Mouse (Mus musculus) brain, embryonic 14.5 days (tissue): ENCODE measurements at regions not wholly inside any gene's neighbourhood (a gene's known extent, or its start where the extent isn't known, plus 50 kb on each side); places are given as distances from the start of the nearest gene placed in this dataset.
A peak's percentile ranks its signal among the peaks of the same experiment; 100 is the strongest.

Source experiments
- DNase-seq: peaks from one replicate; pipeline ENCODE4 v3.0.0-alpha.2; 2011; ENCODE audit warnings: low read depth
- CTCF ChIP-seq: fragments of 200-500 bp; IDR thresholded peaks from 2 replicates; pipeline ENCODE4 v1.5.1; 2012; ENCODE audit warnings: inconsistent platforms, mild to moderate bottlenecking, moderate library complexity, borderline replicate concordance; ENCODE audit not compliant: insufficient read depth, insufficient read length; ENCODE audit errors: extremely low read depth
- POLR2A ChIP-seq: fragments of 200-500 bp; IDR thresholded peaks from 2 replicates; pipeline ENCODE4 v1.6.1; 2012; ENCODE audit warnings: mild to moderate bottlenecking, inconsistent platforms, borderline replicate concordance; ENCODE audit not compliant: poor library complexity, insufficient read depth, insufficient read length, severe bottlenecking; ENCODE audit errors: extremely low read depth

GRCm38 (mm10) chr15:62147343-62147953 lies 1224.6 kb upstream of the A1bg start:
- no peak for TF ChIP-seq CTCF
- TF ChIP-seq POLR2A, result no peak
- DNase-seq, result peak; percentile 55

DNA sequence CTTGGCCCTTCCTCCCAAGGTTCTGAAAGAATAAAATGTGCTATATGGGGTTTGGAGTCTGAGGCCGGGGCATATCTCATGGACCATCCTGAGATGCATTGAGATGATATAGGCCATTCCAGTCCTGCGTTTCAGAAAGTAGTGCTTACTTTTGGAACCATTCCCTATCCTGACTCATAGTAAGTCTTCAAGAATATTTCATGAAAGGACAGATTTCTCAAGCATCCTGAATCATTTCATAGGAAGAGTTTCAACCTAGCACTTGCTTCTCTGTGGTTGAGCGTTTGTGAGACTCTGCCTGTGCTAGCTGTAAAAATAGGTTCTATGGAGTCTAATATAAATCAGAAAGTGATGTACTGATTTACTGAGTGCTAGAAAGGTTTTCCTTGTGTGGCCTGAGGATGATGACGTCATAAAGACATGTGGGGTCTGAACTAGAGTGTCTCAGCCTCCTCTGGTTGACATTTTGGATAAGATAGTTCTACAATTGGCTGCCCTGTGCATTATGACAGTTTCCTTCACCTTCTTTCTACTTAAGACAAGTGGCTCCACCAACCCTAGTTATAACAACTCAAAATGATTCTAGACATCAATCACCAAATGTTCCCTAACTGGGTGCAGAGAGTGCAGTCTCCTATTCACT lies 1223.0 kb upstream of the A1bg start:
- TF ChIP-seq POLR2A (no peak), CTCF (no peak)
- DNase-seq, result no peak

DNA sequence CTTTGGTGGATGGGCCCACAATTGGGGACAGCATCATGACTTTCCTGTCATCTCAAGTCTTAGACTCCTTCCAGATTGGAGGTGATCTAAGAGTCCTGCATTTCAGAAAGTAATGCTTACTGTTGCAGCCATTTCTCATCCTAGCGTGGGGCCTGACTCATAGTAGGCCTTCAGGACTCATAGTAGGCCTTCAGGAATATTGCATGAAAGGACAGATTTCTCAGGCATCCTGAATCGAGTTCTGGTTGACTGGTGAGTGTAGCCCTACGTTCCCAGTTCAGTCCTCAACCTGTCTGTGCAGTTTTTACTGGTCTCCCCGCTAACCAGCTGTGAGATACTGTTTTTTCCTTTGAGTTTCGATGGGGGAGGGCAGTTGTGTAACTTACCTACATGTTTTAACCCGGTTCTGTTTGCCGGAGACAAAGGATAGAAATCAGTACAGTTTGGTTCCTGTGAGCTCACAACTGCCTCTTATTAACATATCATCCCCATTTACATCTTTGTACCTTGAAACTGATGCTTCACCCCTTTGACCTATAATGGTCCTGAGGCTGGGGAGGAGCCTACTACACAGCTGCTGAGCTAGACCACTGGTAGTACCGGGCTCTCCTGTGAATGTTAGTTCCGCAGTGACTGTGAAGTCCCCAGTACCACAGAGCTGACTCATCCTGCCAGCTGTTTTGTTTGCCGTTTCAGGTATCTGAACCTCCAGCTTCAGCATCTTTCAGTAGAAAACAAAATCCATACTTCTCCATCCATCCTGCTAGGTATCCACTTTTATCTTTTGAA lies 1222.2 kb upstream of the A1bg start:
- TF ChIP-seq CTCF, result no peak
- no peak for TF ChIP-seq POLR2A
- DNase-seq, result no peak

- no peak for TF ChIP-seq POLR2A
- no peak for TF ChIP-seq CTCF
- no peak for DNase-seq
Measured at GRCm38 (mm10) chr15:62139859-62140258, 1217.0 kb upstream of the A1bg start.

- DNase-seq, result no peak
- TF ChIP-seq POLR2A (no peak), CTCF (no peak)
Measured at GRCm38 (mm10) chr15:62139192-62139591, 1216.4 kb upstream of the A1bg start.

GRCm38 (mm10) chr15:62138701-62139100 lies 1215.9 kb upstream of the A1bg start:
- no peak for DNase-seq
- TF ChIP-seq POLR2A, result no peak
- no peak for TF ChIP-seq CTCF

DNA sequence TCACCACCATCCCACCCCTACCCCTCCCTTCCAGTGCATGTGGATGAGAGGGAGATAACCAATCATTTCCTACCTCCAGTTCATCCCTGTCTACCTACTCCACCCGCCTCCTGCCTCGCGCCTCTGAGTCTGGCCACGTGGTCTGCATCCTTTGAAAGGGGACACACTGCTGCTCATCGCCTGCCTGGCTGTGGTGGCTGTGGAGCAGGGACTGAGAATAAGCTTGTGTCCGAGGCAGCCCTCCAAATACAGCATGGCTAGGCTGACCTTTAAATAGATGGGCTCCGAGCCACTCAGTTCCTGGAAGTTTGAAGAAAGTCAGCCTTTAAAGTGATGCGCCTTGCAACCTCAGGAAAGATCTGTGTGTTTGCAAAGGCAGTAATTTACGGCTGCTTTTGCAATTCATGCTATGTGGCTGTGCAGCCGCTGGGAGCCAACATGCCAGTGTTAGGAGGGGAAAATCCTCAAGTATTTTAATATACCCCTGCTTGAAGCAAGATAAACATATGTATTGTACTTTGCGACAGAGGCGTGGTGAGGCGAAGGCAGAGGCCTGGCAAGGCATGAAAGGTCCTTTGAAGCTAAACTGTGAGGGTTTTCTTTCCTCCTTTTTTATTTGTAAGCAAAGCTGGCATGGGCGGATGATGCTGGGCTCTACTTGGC lies 1214.3 kb upstream of the A1bg start:
- DNase-seq, result peak; percentile 75
- TF ChIP-seq CTCF (no peak), POLR2A (no peak)

GRCm38 (mm10) chr15:62134835-62135234 lies 1212.0 kb upstream of the A1bg start:
- no peak for DNase-seq
- TF ChIP-seq CTCF (no peak), POLR2A (no peak)

DNA sequence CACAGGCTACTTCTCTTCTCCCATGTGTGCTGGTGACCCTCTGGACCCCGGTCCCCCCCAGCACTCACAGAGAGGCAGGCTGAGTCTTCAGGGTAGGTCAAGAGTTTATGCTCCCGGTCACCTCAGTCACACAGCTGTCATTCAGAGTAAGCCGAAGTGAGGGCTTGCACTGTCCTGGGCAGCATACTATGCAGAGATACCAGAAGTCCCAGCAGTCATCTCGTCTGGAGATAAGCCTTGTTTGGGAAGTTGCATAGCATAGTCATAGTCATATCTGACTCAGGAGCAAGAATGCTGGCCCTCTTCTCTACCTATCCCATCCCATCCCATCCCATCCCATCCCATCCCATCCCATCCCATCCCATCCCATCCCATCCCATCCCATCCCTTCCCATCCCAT lies 1211.5 kb upstream of the A1bg start:
- no peak for DNase-seq
- no peak for TF ChIP-seq POLR2A
- no peak for TF ChIP-seq CTCF

- TF ChIP-seq POLR2A, result no peak
- TF ChIP-seq CTCF, result no peak
Measured at GRCm38 (mm10) chr15:62132895-62133294, 1210.1 kb upstream of the A1bg start.

DNA sequence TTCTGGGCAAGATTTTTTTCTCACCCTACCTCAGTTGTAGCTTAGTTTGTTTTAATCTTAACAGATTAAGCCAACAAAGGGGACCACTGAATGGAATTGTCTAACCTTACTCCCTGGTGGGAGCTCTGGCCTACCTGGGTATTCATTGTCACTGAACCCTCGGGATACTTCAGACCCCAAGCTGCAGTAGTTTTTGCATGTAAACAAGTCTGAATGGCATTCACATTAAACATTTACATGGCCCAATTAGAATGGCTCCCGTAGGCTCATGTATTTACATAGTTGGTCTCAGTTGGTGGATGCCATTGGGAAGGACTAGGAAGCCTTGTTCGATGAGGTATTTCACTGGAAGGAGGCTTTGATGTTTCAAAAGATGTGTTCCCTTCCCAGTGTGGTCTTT lies 1208.9 kb upstream of the A1bg start:
- no peak for DNase-seq

More at GRCm38 (mm10) chr15:62132895-62133294, 1210.1 kb upstream of the A1bg start:
- DNase-seq, result no peak

GRCm38 (mm10) chr15:62130530-62130929 lies 1207.7 kb upstream of the A1bg start:
- TF ChIP-seq POLR2A, result no peak
- no peak for TF ChIP-seq CTCF
- no peak for DNase-seq

More for the DNA sequence above, 1208.9 kb upstream of the A1bg start:
- no peak for TF ChIP-seq CTCF
- no peak for TF ChIP-seq POLR2A
